Mouse (Mus musculus) brown adipose tissue, adult 24 weeks (tissue): Measurements from ENCODE around the gene Rnf169. TPM values are rescaled to one million over a fixed set of nuclear protein-coding genes. Genes with fewer than 3 reads are reported as not detected.

ENCODE experiments used
- H3K27ac ChIP-seq: fragments of 200-500 bp; replicated peaks from 2 replicates; pipeline ENCODE4 v1.5.1; 2012; ENCODE audit warnings: low read depth, mild to moderate bottlenecking, low read length
- H3K4me1 ChIP-seq: fragments of 200-500 bp; 2 replicates; pipeline ENCODE4 v1.6.1; 2012; ENCODE audit warnings: low read length, mixed read lengths; ENCODE audit not compliant: control insufficient read depth, insufficient read depth, insufficient read length
- H3K4me3 ChIP-seq: fragments of 200-500 bp; 2 replicates; pipeline ENCODE4 v1.5.1; 2012; ENCODE audit warnings: low read depth, mild to moderate bottlenecking, low read length, moderate library complexity; ENCODE audit not compliant: insufficient read depth
- polyA plus RNA-seq: library from polyadenylated mRNA; stranded (reverse); fragments of >200 nt; gene quantifications from 2 replicates; pipeline ENCODE4 v1.2.4, GENCODE M21; 2012; ENCODE audit not compliant: missing spikeins, insufficient read depth, insufficient read length

The Rnf169 gene
- 1.8 and 3.3 TPM in 2 replicates for polyA plus RNA-seq

DNA sequence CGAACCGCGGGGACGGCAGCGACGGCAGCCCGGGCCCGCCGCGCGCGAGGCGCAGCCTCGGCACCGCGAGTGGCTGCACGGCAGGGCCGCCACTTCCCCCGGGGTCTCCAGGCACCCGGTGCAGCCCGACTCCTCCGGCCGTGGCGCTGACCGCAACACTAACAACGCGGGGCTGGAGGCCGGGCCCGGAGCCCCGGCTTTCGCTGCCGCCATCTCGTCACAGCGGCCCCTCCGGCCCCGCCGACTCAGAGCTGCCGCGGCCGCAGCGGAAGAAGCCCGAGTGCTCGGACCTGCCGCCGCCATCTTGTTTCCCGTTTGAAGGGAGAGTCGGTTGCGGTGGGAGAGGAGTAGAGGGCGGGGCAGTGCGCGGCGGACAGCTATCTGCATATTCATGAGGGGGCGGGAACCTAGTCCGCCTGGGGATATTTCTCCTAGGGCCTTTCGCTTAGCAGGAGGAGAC lies at the start of gene Rnf169:
Rnf169 (minus strand) TSS at position 317 of the 460 bp plus-strand sequence.
- H3K4me1 ChIP-seq, result peaks cover 2% of the 10 kb centered on the region; the same call in 1 of the 2 replicates
- peak within 1 kb of the TSS; percentile 61 for H3K27ac ChIP-seq
- H3K4me3 ChIP-seq, result peak within 1 kb of the TSS; percentile 87

GRCm38 (mm10) chr7:100029307-100029706 lies 49.1 kb upstream of the Rnf169 start:
- Histone ChIP-seq H3K27ac (no peak overlapping the region), H3K4me1 (no peaks in the 10 kb centered on the region), H3K4me3 (no peak overlapping the region)

- H3K4me3 ChIP-seq, result no peak overlapping the region
- H3K27ac ChIP-seq, result no peak overlapping the region
- H3K4me1 ChIP-seq, result no peaks in the 10 kb centered on the region
Observed at GRCm38 (mm10) chr7:100027353-100027752, 47.1 kb upstream of the Rnf169 start.

GRCm38 (mm10) chr7:100017056-100017455 lies 36.8 kb upstream of the Rnf169 start:
- H3K27ac ChIP-seq, result no peak overlapping the region
- H3K4me1 ChIP-seq, result no peaks in the 10 kb centered on the region
- no peak overlapping the region for H3K4me3 ChIP-seq

- Histone ChIP-seq H3K4me3 (no peak overlapping the region), H3K27ac (no peak overlapping the region), H3K4me1 (no peaks in the 10 kb centered on the region)
Observed at GRCm38 (mm10) chr7:100014123-100014600, 33.9 kb upstream of the Rnf169 start.

DNA sequence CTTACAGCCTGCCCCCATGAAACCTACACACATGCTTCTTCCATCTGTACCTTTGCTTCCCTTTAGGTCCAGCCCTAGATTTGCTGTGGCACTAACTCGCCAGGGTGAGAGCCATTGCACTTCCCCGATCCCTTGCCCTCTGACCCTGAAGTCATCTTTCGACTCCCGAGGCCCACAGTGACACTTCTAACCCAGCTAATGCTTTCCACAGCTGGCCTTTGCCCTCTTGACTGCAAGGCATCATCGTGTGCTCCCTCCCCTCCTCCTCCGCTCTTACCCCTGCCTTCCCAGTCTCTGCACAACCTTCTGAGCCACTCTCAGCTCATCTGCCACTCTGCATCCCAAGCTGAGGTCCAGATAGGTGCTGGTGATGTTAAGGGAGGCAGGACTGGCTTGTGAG lies 32.3 kb upstream of the Rnf169 start:
- no peak overlapping the region for H3K4me3 ChIP-seq
- H3K4me1 ChIP-seq, result no peaks in the 10 kb centered on the region
- H3K27ac ChIP-seq, result no peak overlapping the region

DNA sequence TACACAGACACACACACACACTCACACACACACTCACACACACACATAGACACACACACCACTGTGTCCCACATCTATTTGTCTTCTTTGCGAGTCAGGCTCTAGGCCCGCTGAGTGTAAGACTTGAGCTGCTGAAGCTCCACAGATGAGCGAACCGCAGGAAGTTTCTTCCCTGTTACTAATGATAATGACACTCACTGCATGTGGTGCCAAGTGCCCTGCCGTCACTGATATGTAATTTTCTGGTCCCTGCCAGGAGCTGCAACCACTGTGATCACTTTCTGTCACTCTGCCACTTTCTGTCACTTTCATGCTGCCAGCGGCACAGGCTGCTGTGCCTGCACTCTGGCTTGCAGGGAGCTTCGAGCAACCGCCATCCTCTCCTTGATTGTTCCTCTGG lies 31.8 kb upstream of the Rnf169 start:
- H3K4me1 ChIP-seq, result no peaks in the 10 kb centered on the region
- no peak overlapping the region for H3K4me3 ChIP-seq
- H3K27ac ChIP-seq, result no peak overlapping the region

DNA sequence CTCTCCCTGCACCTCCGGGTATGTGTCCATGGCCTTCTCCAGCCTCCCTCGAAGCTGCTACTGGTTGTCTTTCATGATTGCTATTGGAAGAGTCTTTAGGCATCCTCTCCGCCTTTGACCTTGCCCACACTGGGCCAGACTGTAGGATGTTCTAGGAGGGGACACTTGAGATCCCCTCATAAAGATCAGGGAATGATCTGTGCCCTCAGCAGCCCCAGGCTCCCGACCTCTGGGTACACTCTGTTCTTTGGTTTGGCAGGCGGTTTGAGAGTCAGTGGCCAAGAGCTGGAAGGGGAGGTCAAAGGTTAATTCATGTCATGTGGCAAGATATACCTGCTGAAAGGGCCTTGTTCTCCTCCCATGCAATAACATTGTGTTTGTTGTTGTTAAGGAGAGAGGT lies 30.5 kb upstream of the Rnf169 start:
- Histone ChIP-seq H3K4me3 (no peak overlapping the region), H3K27ac (no peak overlapping the region), H3K4me1 (no peaks in the 10 kb centered on the region)

DNA sequence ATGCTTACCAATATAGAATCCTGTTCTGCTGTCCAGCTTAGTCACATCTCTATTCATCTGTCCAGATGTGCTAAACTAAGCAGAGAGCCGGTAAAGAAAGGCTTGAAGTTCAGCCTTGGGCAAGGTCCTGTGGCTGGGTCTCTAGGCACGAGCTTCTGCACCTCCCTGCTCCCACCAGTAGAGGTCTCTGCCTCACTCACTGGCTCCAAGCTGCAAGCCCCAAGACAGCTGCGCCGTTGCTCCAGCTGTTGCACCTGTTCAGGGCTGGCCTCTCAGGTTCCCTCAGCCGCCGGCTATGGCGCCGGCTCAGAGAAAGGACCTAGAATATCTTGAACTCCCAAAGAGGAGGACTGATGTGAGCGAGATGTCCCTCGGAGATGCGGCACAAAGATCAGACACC lies 29.4 kb upstream of the Rnf169 start:
- Histone ChIP-seq H3K27ac (no peak overlapping the region), H3K4me3 (no peak overlapping the region), H3K4me1 (no peaks in the 10 kb centered on the region)

- Histone ChIP-seq H3K4me3 (no peak overlapping the region), H3K27ac (no peak overlapping the region), H3K4me1 (no peaks in the 10 kb centered on the region)
Observed at GRCm38 (mm10) chr7:100008765-100009164, 28.5 kb upstream of the Rnf169 start.

DNA sequence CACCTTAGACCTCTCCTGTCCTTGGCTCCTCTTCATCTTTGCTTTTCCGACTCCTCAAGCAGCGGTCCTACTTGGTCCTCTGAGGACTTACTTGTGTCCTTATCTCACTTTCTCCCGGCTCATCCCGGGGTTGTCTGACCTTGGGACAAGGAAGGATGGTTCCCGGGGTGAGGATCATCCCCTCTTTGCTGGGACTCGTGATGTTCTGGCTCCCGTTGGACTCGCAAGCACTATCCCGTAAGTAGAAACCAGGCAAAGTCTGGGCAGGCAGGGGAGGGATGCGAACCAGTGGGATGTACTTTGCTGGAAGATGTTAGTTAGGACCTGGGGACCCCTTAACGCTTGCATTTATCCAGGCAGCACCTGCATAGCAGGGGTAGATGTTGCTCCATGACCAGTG lies 26.2 kb upstream of the Rnf169 start:
- Histone ChIP-seq H3K4me1 (no peaks in the 10 kb centered on the region), H3K27ac (no peak overlapping the region), H3K4me3 (no peak overlapping the region)

- Histone ChIP-seq H3K4me1 (no peaks in the 10 kb centered on the region), H3K4me3 (0 out of 2 replicates have a peak within 1 kb of the TSS, but pooled peaks have one; percentile 13), H3K27ac (no peak within 1 kb of the TSS)
Observed at GRCm38 (mm10) chr7:100005790-100006189, 25.5 kb upstream of the Rnf169 start, which contains the start of gene Chrdl2. Chrdl2 (plus strand) TSS chr7:100006172.

DNA sequence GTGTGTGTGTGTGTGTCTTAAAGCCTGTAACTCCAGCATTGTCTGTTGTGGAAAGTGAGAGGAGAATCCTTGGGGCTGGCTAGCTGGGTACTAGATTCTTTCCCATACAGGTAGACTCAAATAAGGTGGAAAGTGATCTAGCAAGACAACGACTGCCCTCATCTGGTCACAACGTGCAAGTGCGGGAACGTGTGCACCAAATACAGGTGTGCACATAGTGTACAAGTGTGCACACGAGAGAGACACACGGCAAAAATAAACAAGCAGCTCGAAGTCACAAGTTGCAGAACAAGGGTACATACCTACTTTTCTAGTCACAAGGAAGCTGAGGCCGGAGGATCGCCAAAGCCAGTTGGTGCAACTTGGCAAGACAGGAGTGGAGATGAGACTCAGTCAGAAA lies 23.5 kb upstream of the Rnf169 start:
- H3K27ac ChIP-seq, result no peak overlapping the region
- H3K4me3 ChIP-seq, result no peak overlapping the region
- H3K4me1 ChIP-seq, result no peaks in the 10 kb centered on the region

DNA sequence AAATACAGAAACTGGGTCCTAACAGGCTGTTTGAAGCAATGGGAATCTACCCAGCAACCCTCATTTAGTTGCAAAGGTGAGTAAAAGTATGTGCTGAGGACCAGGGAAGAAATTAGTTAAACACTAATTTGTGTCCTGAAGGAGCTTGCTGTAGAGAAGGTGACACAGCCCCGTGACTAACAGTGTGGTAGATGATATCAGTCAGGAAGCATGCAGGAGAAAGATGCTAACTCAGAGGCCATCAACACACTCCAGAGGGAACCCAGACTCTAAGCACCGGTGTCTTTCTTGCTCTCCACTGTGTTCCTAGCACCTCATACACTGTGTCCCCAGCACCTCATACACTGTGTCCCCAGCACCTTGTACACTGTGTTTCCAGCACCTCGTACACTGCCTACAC lies 18.4 kb upstream of the Rnf169 start:
- Histone ChIP-seq H3K4me1 (no peaks in the 10 kb centered on the region), H3K4me3 (no peak overlapping the region), H3K27ac (no peak overlapping the region)

- Histone ChIP-seq H3K4me3 (no peak overlapping the region), H3K27ac (no peak overlapping the region), H3K4me1 (no peaks in the 10 kb centered on the region)
Observed at GRCm38 (mm10) chr7:99995186-99995585, 14.9 kb upstream of the Rnf169 start.

- Histone ChIP-seq H3K4me1 (no peaks in the 10 kb centered on the region), H3K4me3 (no peak overlapping the region), H3K27ac (no peak overlapping the region)
Observed at GRCm38 (mm10) chr7:99993159-99993558, 12.9 kb upstream of the Rnf169 start.
